Mouse (Mus musculus) thymus, adult 2 months (tissue): Measurements from ENCODE around the gene Atg7.

Experiments used
- CTCF ChIP-seq: fragments of 200-500 bp; IDR thresholded peaks from 2 replicates; pipeline ENCODE4 v1.5.1; 2012; ENCODE audit warnings: mild to moderate bottlenecking, control low read depth, low read length, moderate library complexity, borderline replicate concordance; ENCODE audit not compliant: control insufficient read depth, poor library complexity, insufficient read depth; ENCODE audit errors: extremely low read depth
- POLR2A ChIP-seq: fragments of 200-500 bp; IDR thresholded peaks from 2 replicates; pipeline ENCODE4 v1.6.1; 2012; ENCODE audit warnings: mild to moderate bottlenecking, low read length, control low read depth, moderate library complexity; ENCODE audit not compliant: control insufficient read depth, poor library complexity, insufficient read depth; ENCODE audit errors: extremely low read depth

DNA sequence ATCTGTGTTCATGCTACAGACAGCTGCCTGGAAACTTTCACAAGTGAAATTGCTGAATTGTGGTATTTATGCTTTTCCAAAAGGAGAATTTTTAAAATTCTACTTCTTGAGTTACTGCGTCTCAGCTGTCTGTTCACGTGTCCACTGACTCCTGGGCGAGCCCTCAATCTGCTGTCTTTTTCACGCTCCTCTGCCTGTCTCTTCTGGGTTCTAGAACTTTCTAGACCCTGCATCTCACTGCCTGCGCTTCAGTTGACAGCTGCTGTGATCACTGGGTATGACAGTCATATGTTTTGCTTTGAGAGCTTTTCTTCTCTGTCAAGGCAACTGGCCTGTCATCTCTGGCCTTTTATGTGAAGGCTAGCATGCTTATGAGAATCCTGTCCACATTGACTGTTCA, 132.3 kb downstream of the Atg7 start:
- TF ChIP-seq CTCF (no peak), POLR2A (no peak)
